Mouse (Mus musculus): ENCODE measurements around the gene Zmiz2. TPM values are rescaled to one million over a fixed set of nuclear protein-coding genes. Genes with fewer than 3 reads are reported as not detected.

Gene Zmiz2
- polyA plus RNA-seq, 1 experiment from 2014 or later = 22.8 TPM

- Histone ChIP-seq H3K4me1 (no peaks in the 10 kb centered on the region), H3K9me3 (no peaks in the 10 kb centered on the region), H3K36me3 (replicated peaks) (no peaks in the 10 kb centered on the region), H3K4me3 (replicated peaks) (no peak overlapping the region), H3K27ac (no peak overlapping the region), H3K9ac (no peak overlapping the region), H3K27me3 (no peaks in the 10 kb centered on the region), H3K4me2 (no peak overlapping the region)
- WGBS = 91% methylated on average over 9 of the region's 9 CpGs
- no peak for ATAC-seq (ENCODE audit: low FRiP score)
Observed at GRCm38 (mm10) chr11:6372784-6373183, 16.1 kb upstream of the Zmiz2 start.

GRCm38 (mm10) chr11:6380916-6381315 is 8.0 kb upstream of the Zmiz2 start:
- Histone ChIP-seq H3K4me3 (replicated peaks) (no peak overlapping the region), H3K36me3 (replicated peaks) (no peaks in the 10 kb centered on the region), H3K4me2 (no peak overlapping the region), H3K4me1 (no peaks in the 10 kb centered on the region), H3K9ac (no peak overlapping the region), H3K27ac (no peak overlapping the region), H3K9me3 (no peaks in the 10 kb centered on the region), H3K27me3 (no peaks in the 10 kb centered on the region)
- no peak for ATAC-seq (ENCODE audit: low FRiP score)
- WGBS = 84% methylated on average over 6 of the region's 6 CpGs

GRCm38 (mm10) chr11:6388126-6388725 is 648 bp upstream of the Zmiz2 start:
- no peak for ATAC-seq (ENCODE audit: low FRiP score)
- peak overlapping the region; percentile 96 for H3K4me3 ChIP-seq (replicated peaks)
- no peak overlapping the region for H3K9ac ChIP-seq
- H3K9me3 ChIP-seq = no peaks in the 10 kb centered on the region
- peaks cover 16% of the 10 kb centered on the region for H3K36me3 ChIP-seq (replicated peaks)
- peaks cover 24% of the 10 kb centered on the region for H3K4me1 ChIP-seq
- WGBS = 95% methylated on average over 6 of the region's 6 CpGs
- peak overlapping the region; percentile 97 for H3K27ac ChIP-seq
- no peak overlapping the region for H3K4me2 ChIP-seq
- no peaks in the 10 kb centered on the region for H3K27me3 ChIP-seq

GRCm38 (mm10) chr11:6389483-6389921 is 628 bp downstream of the Zmiz2 start:
- H3K27me3 ChIP-seq = no peaks in the 10 kb centered on the region
- H3K9me3 ChIP-seq = no peaks in the 10 kb centered on the region
- H3K4me1 ChIP-seq = peaks cover 27% of the 10 kb centered on the region
- peak; percentile 28 for ATAC-seq (ENCODE audit: low FRiP score)
- H3K27ac ChIP-seq = peak overlapping the region; percentile 97
- peak overlapping the region; percentile 95 for H3K9ac ChIP-seq
- WGBS = 2% methylated on average over 22 of the region's 43 CpGs
- peak overlapping the region; percentile 96 for H3K4me3 ChIP-seq (replicated peaks)
- H3K4me2 ChIP-seq = peak overlapping the region; percentile 88
- peaks cover 24% of the 10 kb centered on the region for H3K36me3 ChIP-seq (replicated peaks)

- Histone ChIP-seq H3K4me2 (peak overlapping the region; percentile 88), H3K4me3 (replicated peaks) (peak overlapping the region; percentile 96), H3K27ac (no peak overlapping the region), H3K9me3 (no peaks in the 10 kb centered on the region), H3K27me3 (no peaks in the 10 kb centered on the region), H3K4me1 (peaks cover 30% of the 10 kb centered on the region), H3K9ac (peak overlapping the region; percentile 95), H3K36me3 (replicated peaks) (peaks cover 34% of the 10 kb centered on the region)
- WGBS = 86% methylated on average over 8 of the region's 8 CpGs
- ATAC-seq (ENCODE audit: low FRiP score) = no peak
Observed at GRCm38 (mm10) chr11:6390376-6391053, 1.6 kb downstream of the Zmiz2 start.

GRCm38 (mm10) chr11:6391516-6392276 is 2.8 kb downstream of the Zmiz2 start:
- peaks cover 46% of the 10 kb centered on the region for H3K36me3 ChIP-seq (replicated peaks)
- H3K4me1 ChIP-seq = peaks cover 31% of the 10 kb centered on the region
- no peak overlapping the region for H3K4me2 ChIP-seq
- H3K27me3 ChIP-seq = no peaks in the 10 kb centered on the region
- 0 out of 2 replicates have a peak overlapping the region, but pooled peaks have one; percentile 8 for H3K4me3 ChIP-seq (replicated peaks)
- no peak overlapping the region for H3K27ac ChIP-seq
- WGBS = 95% methylated on average over 8 of the region's 8 CpGs
- H3K9ac ChIP-seq = no peak overlapping the region
- H3K9me3 ChIP-seq = no peaks in the 10 kb centered on the region
- ATAC-seq (ENCODE audit: low FRiP score) = no peak

- Histone ChIP-seq H3K4me3 (replicated peaks) (no peak overlapping the region), H3K36me3 (replicated peaks) (peaks cover 57% of the 10 kb centered on the region), H3K9ac (no peak overlapping the region), H3K4me1 (peaks cover 31% of the 10 kb centered on the region), H3K4me2 (no peak overlapping the region), H3K27me3 (no peaks in the 10 kb centered on the region), H3K9me3 (no peaks in the 10 kb centered on the region), H3K27ac (no peak overlapping the region)
- no peak for ATAC-seq (ENCODE audit: low FRiP score)
- 87% methylated on average over 6 of the region's 6 CpGs for WGBS
Observed at GRCm38 (mm10) chr11:6392857-6393256, 4.0 kb downstream of the Zmiz2 start.

GRCm38 (mm10) chr11:6393866-6394265 is 5.0 kb downstream of the Zmiz2 start:
- Histone ChIP-seq H3K27me3 (no peaks in the 10 kb centered on the region), H3K4me3 (replicated peaks) (no peak overlapping the region), H3K36me3 (replicated peaks) (peaks cover 67% of the 10 kb centered on the region), H3K4me2 (no peak overlapping the region), H3K4me1 (peaks cover 31% of the 10 kb centered on the region), H3K9ac (no peak overlapping the region), H3K27ac (no peak overlapping the region), H3K9me3 (no peaks in the 10 kb centered on the region)
- WGBS = 79% methylated on average over 1 of the region's 1 CpGs
- no peak for ATAC-seq (ENCODE audit: low FRiP score)

GRCm38 (mm10) chr11:6395565-6395964 is 6.7 kb downstream of the Zmiz2 start:
- H3K9me3 ChIP-seq = no peaks in the 10 kb centered on the region
- H3K36me3 ChIP-seq (replicated peaks) = peaks cover 84% of the 10 kb centered on the region
- ATAC-seq (ENCODE audit: low FRiP score) = no peak
- H3K4me2 ChIP-seq = no peak overlapping the region
- no peaks in the 10 kb centered on the region for H3K27me3 ChIP-seq
- no peak overlapping the region for H3K9ac ChIP-seq
- WGBS = 86% methylated on average over 5 of the region's 5 CpGs
- H3K27ac ChIP-seq = no peak overlapping the region
- H3K4me3 ChIP-seq (replicated peaks) = no peak overlapping the region
- peaks cover 22% of the 10 kb centered on the region for H3K4me1 ChIP-seq

- Histone ChIP-seq H3K9me3 (no peaks in the 10 kb centered on the region), H3K36me3 (replicated peaks) (peaks cover 93% of the 10 kb centered on the region), H3K4me1 (peaks cover 7% of the 10 kb centered on the region; the same call in 1 of the 2 replicates), H3K27me3 (no peaks in the 10 kb centered on the region), H3K4me3 (replicated peaks) (no peak overlapping the region), H3K27ac (no peak overlapping the region), H3K4me2 (no peak overlapping the region), H3K9ac (no peak overlapping the region)
- no peak for ATAC-seq (ENCODE audit: low FRiP score)
- WGBS = 93% methylated on average over 10 of the region's 10 CpGs
Observed at GRCm38 (mm10) chr11:6398141-6398540, 9.3 kb downstream of the Zmiz2 start.

GRCm38 (mm10) chr11:6402515-6403510 is 13.9 kb downstream of the Zmiz2 start:
- Histone ChIP-seq H3K27ac (no peak overlapping the region), H3K36me3 (replicated peaks) (peaks cover 92% of the 10 kb centered on the region), H3K4me3 (replicated peaks) (no peak overlapping the region), H3K4me2 (no peak overlapping the region), H3K9ac (no peak overlapping the region), H3K9me3 (no peaks in the 10 kb centered on the region), H3K27me3 (no peaks in the 10 kb centered on the region), H3K4me1 (peaks cover 3% of the 10 kb centered on the region; the same call in 1 of the 2 replicates)
- no peak for ATAC-seq (ENCODE audit: low FRiP score)
- WGBS = 88% methylated on average over 19 of the region's 19 CpGs
